Mouse (Mus musculus): ENCODE results near the gene Fto.

DNA sequence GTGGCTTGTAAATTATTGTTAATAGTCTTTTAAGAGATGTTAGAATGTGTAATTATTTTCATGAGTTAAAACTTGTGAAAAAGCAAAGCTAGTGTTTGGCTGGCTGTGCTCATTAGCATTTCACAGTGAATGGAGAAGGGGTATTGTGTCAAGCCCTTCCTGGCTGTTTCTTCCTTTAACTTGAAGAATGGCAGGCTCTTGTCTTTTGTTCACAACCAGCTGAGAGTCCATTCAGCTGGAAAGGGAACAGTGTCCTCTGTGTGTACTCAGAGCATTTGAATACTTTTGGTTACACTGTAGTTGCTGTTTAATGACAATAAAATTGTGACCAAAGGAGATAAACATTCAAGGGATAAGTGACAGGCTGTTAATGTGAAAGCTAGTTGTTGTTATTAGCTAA is 52.5 kb downstream of the Fto start:
- TF ChIP-seq CHD2 (IDR thresholded peaks at IDR 0.05; ENCODE audit: low read length) (no peak), NELFE (IDR thresholded peaks at IDR 0.05; ENCODE audit: low read depth, low read length) (no peak), MAFK (IDR thresholded peaks at IDR 0.05; ENCODE audit: insufficient replicate concordance, low read length) (no peak), POLR2A (IDR thresholded peaks at IDR 0.05; ENCODE audit: low read depth, low read length) (no peak), RAD21 (IDR thresholded peaks at IDR 0.05; ENCODE audit: low read depth, low read length) (no peak), CTCF (conservative IDR thresholded peaks at IDR 0.05 in 1 of 2, IDR thresholded peaks at IDR 0.05 in 1 of 2; ENCODE audit: low read depth in 2 of 2, low read length in 2 of 2) (no peak), EP300 (IDR thresholded peaks at IDR 0.05; ENCODE audit: low read length) (no peak), TCF12 (IDR thresholded peaks at IDR 0.05; ENCODE audit: low read depth, low read length) (no peak)

Measured in CH12.LX (cell line).